In the genomic region with DNA sequence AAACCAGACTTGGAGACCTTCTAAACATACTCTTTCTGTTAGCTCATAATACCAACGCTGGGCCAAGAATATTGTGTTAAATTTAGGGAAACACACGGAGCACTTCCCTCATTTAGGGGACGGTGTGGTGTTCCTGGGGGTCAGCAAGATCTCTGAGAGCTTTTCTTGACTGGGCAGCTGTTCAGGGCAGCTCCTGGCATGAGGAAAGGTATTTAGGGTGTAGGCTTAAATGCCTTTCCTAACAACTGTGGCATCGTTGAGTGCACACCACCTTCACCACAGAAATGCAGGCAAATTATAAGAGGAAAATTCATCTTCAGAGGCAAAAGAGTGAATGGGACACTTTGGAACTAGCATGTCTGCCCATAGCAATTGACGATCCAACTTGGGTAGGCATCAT, we compare ENCODE assay signal across 21 mouse cellular contexts.
"Had no signal": no experiment of that assay in that cellular context is flagged by ENCODE, and none has a peak within 500 bp of the region (broad histone marks: within the 10 kb centered on the region; RNA-seq: fewer than 3 reads in every experiment).

No protein-coding gene starts in this region.

- H3K27ac ChIP-seq: lung, embryonic 15.5 days; macrophage; midbrain, embryonic 13.5 days; midbrain, embryonic 15.5 days; neural tube, embryonic 13.5 days; neural tube, embryonic 15.5 days; stomach, embryonic 15.5 days had no signal

- H3K9me3 ChIP-seq: lung, embryonic 15.5 days; midbrain, embryonic 13.5 days; midbrain, embryonic 15.5 days; neural tube, embryonic 13.5 days; neural tube, embryonic 15.5 days; stomach, embryonic 15.5 days had no signal

- H3K27me3 ChIP-seq: lung, embryonic 15.5 days; megakaryocyte, embryonic 14.5 days; midbrain, embryonic 13.5 days; midbrain, embryonic 15.5 days; neural tube, embryonic 13.5 days; neural tube, embryonic 15.5 days; stomach, embryonic 15.5 days had no signal

- H3K9ac ChIP-seq: lung, embryonic 15.5 days; midbrain, embryonic 13.5 days; midbrain, embryonic 15.5 days; neural tube, embryonic 13.5 days; neural tube, embryonic 15.5 days; stomach, embryonic 15.5 days had no signal

- ATAC-seq: lung, postnatal 0 days; midbrain, embryonic 13.5 days; midbrain, embryonic 15.5 days had no signal

- H3K4me1 ChIP-seq: midbrain, embryonic 13.5 days; midbrain, embryonic 15.5 days; neural tube, embryonic 13.5 days; stomach, embryonic 15.5 days had no signal

- DNase-seq: lung, adult 2 months; lung, postnatal 14 days; lung, postnatal 36 days; retina, postnatal 1 day; right cerebral cortex, adult 18-20 months; right cerebral cortex, postnatal 25 days; right cerebral cortex, postnatal 4 days; spleen, adult 18-20 months; thymus, adult 2 months; thymus, postnatal 25 days; thymus, postnatal 4 days had no signal

- H3K4me3 ChIP-seq: lung, embryonic 15.5 days; midbrain, embryonic 13.5 days; midbrain, embryonic 15.5 days; neural tube, embryonic 13.5 days; neural tube, embryonic 15.5 days; stomach, embryonic 15.5 days had no signal

- H3K36me3 ChIP-seq: lung, embryonic 15.5 days; midbrain, embryonic 13.5 days; midbrain, embryonic 15.5 days; neural tube, embryonic 13.5 days; neural tube, embryonic 15.5 days; stomach, embryonic 15.5 days had no signal

- H3K4me2 ChIP-seq: lung, embryonic 15.5 days; midbrain, embryonic 11.5 days; midbrain, embryonic 13.5 days; midbrain, embryonic 15.5 days; neural tube, embryonic 13.5 days; neural tube, embryonic 15.5 days; stomach, embryonic 15.5 days had no signal
